Mouse (Mus musculus) liver, adult 2 months (tissue): ENCODE results near the gene Gm17783.
"Not testable (repeated sequence)": the region's sequence is repeated elsewhere in the genome, so short reads cannot be mapped to it uniquely, and the experiment has no call there.

ENCODE experiments used
- CTCF ChIP-seq: fragments of 200-500 bp; IDR thresholded peaks from 2 replicates; pipeline ENCODE4 v1.5.1; 2011; ENCODE audit warnings: low read depth, low read length, control low read depth
- POLR2A ChIP-seq: fragments of 200-500 bp; IDR thresholded peaks from 2 replicates; pipeline ENCODE4 v1.6.1; 2011; ENCODE audit warnings: low read length, control low read depth; ENCODE audit not compliant: insufficient read depth; ENCODE audit errors: extremely low read depth

DNA sequence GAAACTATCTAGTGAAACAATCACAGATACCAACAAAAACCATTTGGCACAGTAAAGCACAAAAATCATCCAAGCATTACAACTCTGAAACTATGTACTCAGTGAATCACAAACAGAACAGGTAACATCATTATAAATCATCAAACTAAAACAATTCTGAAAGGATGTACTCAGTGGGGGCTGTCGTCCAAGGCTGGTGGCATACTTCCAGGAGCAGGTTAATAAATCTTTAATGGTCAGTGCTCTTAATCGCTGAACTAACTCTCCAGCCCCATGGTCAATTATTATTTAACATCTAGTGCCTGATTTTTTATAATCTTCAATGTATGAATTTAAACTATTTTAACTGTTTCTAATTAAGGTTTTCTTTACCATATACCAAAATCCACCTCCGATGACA is 60.0 kb downstream of the Gm17783 start:
- not testable (repeated sequence) for TF ChIP-seq POLR2A, CTCF
